Mouse (Mus musculus) ES-CJ7 (cell line): ENCODE results near the gene Hoxd3.

Source experiments
- DNase-seq: peaks from one replicate; pipeline ENCODE4 v3.0.0; 2011; ENCODE audit warnings: low read depth, low spot score

Gene Hoxd3

GRCm38 (mm10) chr2:74711721-74712621, at the start of gene Hoxd3, which contains the start of gene Hoxd4:
Gene Hoxd3 (plus strand): TSS chr2:74711927.
Gene Hoxd4 (plus strand): TSS chr2:74711929.
- DNase-seq = peak; percentile 80

- peak; percentile 56 for DNase-seq
These were observed 48.3 kb upstream of the Hoxd3 start for GRCm38 (mm10) chr2:74663291-74663925.

- DNase-seq = no peak
These were observed 45.3 kb upstream of the Hoxd3 start for GRCm38 (mm10) chr2:74666411-74666810.

GRCm38 (mm10) chr2:74667191-74667841, 44.4 kb upstream of the Hoxd3 start:
- DNase-seq = peak; percentile 55

GRCm38 (mm10) chr2:74667842-74668357, 43.8 kb upstream of the Hoxd3 start, which contains the start of gene Hoxd13:
Gene Hoxd13 (plus strand): TSS chr2:74668310.
- peak; percentile 77 for DNase-seq

GRCm38 (mm10) chr2:74668370-74669229, 43.1 kb upstream of the Hoxd3 start:
- peak; percentile 58 for DNase-seq

GRCm38 (mm10) chr2:74669230-74669578, 42.5 kb upstream of the Hoxd3 start:
- peak; percentile 76 for DNase-seq

- peak; percentile 53 for DNase-seq
These were observed 42.0 kb upstream of the Hoxd3 start for GRCm38 (mm10) chr2:74669650-74670235.

GRCm38 (mm10) chr2:74670632-74671188, 41.0 kb upstream of the Hoxd3 start:
- no peak for DNase-seq

GRCm38 (mm10) chr2:74671847-74672246, 39.9 kb upstream of the Hoxd3 start:
- DNase-seq = no peak

- peak; percentile 82 for DNase-seq
These were observed 39.0 kb upstream of the Hoxd3 start for GRCm38 (mm10) chr2:74672481-74673362.

GRCm38 (mm10) chr2:74673835-74674425, 37.8 kb upstream of the Hoxd3 start:
- no peak for DNase-seq

- DNase-seq = peak; percentile 27
These were observed 36.7 kb upstream of the Hoxd3 start, which contains the start of gene Hoxd12 for GRCm38 (mm10) chr2:74674881-74675665. Gene Hoxd12 (plus strand): TSS chr2:74675013.

- peak; percentile 13 for DNase-seq
These were observed 36.0 kb upstream of the Hoxd3 start for GRCm38 (mm10) chr2:74675666-74676282.

- DNase-seq = no peak
These were observed 35.2 kb upstream of the Hoxd3 start for GRCm38 (mm10) chr2:74676376-74677052.

GRCm38 (mm10) chr2:74677106-74677505, 34.6 kb upstream of the Hoxd3 start:
- DNase-seq = no peak
